Mouse (Mus musculus): ENCODE results near the gene Lce6a.

- TF ChIP-seq CTCF (conservative IDR thresholded peaks at IDR 0.05; ENCODE audit: low read length) (no peak), POU5F1 (IDR thresholded peaks at IDR 0.05; ENCODE audit: borderline replicate concordance, low read length) (no peak)
Observed at GRCm38 (mm10) chr3:92573449-92574041, 47.9 kb downstream of the Lce6a start, which contains the start of gene Ivl.
